Mouse (Mus musculus): ENCODE results near the gene Tmprss9. TPM values are rescaled to one million over a fixed set of nuclear protein-coding genes. Genes with fewer than 3 reads are reported as not detected.
A peak's percentile ranks its signal among the peaks of the same experiment; 100 is the strongest.

The Tmprss9 gene
- total and polyA plus RNA-seq, 3 experiments: 0.04 TPM; not detected in 2

- no peak for DNase-seq (ENCODE audit: extremely low read depth)
- Histone ChIP-seq H3K36me3 (replicated peaks in 1 of 2; ENCODE audit: control insufficient read depth in 1 of 2, insufficient read depth in 1 of 2, low read length in 1 of 2) (peaks cover 26 to 35% of the 10 kb centered on the region in 2 experiments), H3K4me3 (replicated peaks in 1 of 3; ENCODE audit: low read depth in 2 of 3, low read length in 2 of 3, poor library complexity in 1 of 3) (no peak overlapping the region), H3K9me3 (replicated peaks; ENCODE audit: low read length) (no peaks in the 10 kb centered on the region), H3K79me2 (replicated peaks; ENCODE audit: control insufficient read depth, extremely low read depth, insufficient read depth, poor library complexity, severe bottlenecking) (peaks cover 21% of the 10 kb centered on the region), H3K4me2 (ENCODE audit: insufficient read depth, low read depth, poor library complexity, severe bottlenecking) (no peak overlapping the region), H3K27me3 (replicated peaks) (no peaks in the 10 kb centered on the region), H3K9ac (ENCODE audit: insufficient read depth, low read depth) (no peak overlapping the region), H3K27ac (ENCODE audit: insufficient read depth, low read depth) (no peak overlapping the region), H3K4me1 (ENCODE audit: control insufficient read depth in 1 of 2, insufficient read depth in 2 of 2) (peaks cover 20 to 41% of the 10 kb centered on the region in 2 experiments)
- dilution Hi-C loops (cut with MboI; ENCODE audit: extremely low pct_ligation_motif_present, extremely low pct_unique_long_range_greater_than_20kb, low sequenced_read_pairs) (no loop called here), in situ Hi-C loops (cut with MboI; ENCODE audit: low pct_ligation_motif_present, low pct_unique_long_range_greater_than_20kb, low sequenced_read_pairs) (no loop called here)
- TF ChIP-seq ZMIZ1 (IDR thresholded peaks at IDR 0.05; ENCODE audit: low read depth, low read length) (peak; percentile 16; the same call in 1 of the 2 replicates), ZKSCAN1 (IDR thresholded peaks at IDR 0.05; ENCODE audit: borderline replicate concordance, low read depth, low read length) (no peak), HCFC1 (IDR thresholded peaks at IDR 0.05; ENCODE audit: low read depth, low read length) (no peak)
Observed at GRCm38 (mm10) chr10:80829359-80830278, 42.0 kb upstream of the Tmprss9 start.

GRCm38 (mm10) chr10:80831136-80831535 lies 40.5 kb upstream of the Tmprss9 start:
- in situ Hi-C loops (cut with MboI; ENCODE audit: low pct_ligation_motif_present, low pct_unique_long_range_greater_than_20kb, low sequenced_read_pairs) (no loop called here), dilution Hi-C loops (cut with MboI; ENCODE audit: extremely low pct_ligation_motif_present, extremely low pct_unique_long_range_greater_than_20kb, low sequenced_read_pairs) (no loop called here)
- Histone ChIP-seq H3K4me1 (ENCODE audit: control insufficient read depth in 1 of 2, insufficient read depth in 2 of 2) (peaks cover 18 to 35% of the 10 kb centered on the region in 2 experiments), H3K27ac (ENCODE audit: insufficient read depth, low read depth) (no peak overlapping the region), H3K4me3 (replicated peaks in 1 of 3; ENCODE audit: low read depth in 2 of 3, low read length in 2 of 3, poor library complexity in 1 of 3) (no peak overlapping the region), H3K9ac (ENCODE audit: insufficient read depth, low read depth) (no peak overlapping the region), H3K4me2 (ENCODE audit: insufficient read depth, low read depth, poor library complexity, severe bottlenecking) (no peak overlapping the region), H3K27me3 (replicated peaks) (no peaks in the 10 kb centered on the region), H3K36me3 (replicated peaks in 1 of 2; ENCODE audit: control insufficient read depth in 1 of 2, insufficient read depth in 1 of 2, low read length in 1 of 2) (peaks cover 26 to 37% of the 10 kb centered on the region in 2 experiments), H3K9me3 (replicated peaks; ENCODE audit: low read length) (no peaks in the 10 kb centered on the region), H3K79me2 (replicated peaks; ENCODE audit: control insufficient read depth, extremely low read depth, insufficient read depth, poor library complexity, severe bottlenecking) (peaks cover 21% of the 10 kb centered on the region)
- peak; percentile 75 for DNase-seq (ENCODE audit: extremely low read depth)
- TF ChIP-seq PAX5 (IDR thresholded peaks at IDR 0.05; ENCODE audit: low read length) (no peak), MYC (IDR thresholded peaks at IDR 0.05; ENCODE audit: low read depth, low read length) (no peak), SMC3 (IDR thresholded peaks at IDR 0.05; ENCODE audit: low read depth, low read length) (no peak), MAX (IDR thresholded peaks at IDR 0.05; ENCODE audit: low read length) (no peak), GABPA (IDR thresholded peaks at IDR 0.05; ENCODE audit: insufficient replicate concordance, low read depth, low read length) (no peak), BHLHE40 (IDR thresholded peaks at IDR 0.05; ENCODE audit: low read depth, low read length) (no peak), MAZ (IDR thresholded peaks at IDR 0.05; ENCODE audit: low read depth, low read length) (no peak)

- no peaks in the 10 kb centered on the region for H3K9me3 ChIP-seq (replicated peaks; ENCODE audit: low read length)
- TF ChIP-seq MXI1 (IDR thresholded peaks at IDR 0.05; ENCODE audit: low read depth, low read length) (no peak), CHD1 (IDR thresholded peaks at IDR 0.05; ENCODE audit: low read depth, low read length) (no peak), PAX5 (IDR thresholded peaks at IDR 0.05; ENCODE audit: low read length) (no peak), SIN3A (IDR thresholded peaks at IDR 0.05; ENCODE audit: low read length) (no peak), SMC3 (IDR thresholded peaks at IDR 0.05; ENCODE audit: low read depth, low read length) (no peak), NRF1 (IDR thresholded peaks at IDR 0.05; ENCODE audit: low read depth, low read length) (no peak), POLR2A (IDR thresholded peaks at IDR 0.05; ENCODE audit: low read depth, low read length) (no peak), USF1 (IDR thresholded peaks at IDR 0.05; ENCODE audit: low read depth, low read length) (no peak), UBTF (IDR thresholded peaks at IDR 0.05; ENCODE audit: low read depth, low read length) (no peak), USF2 (conservative IDR thresholded peaks at IDR 0.05; ENCODE audit: low read depth, low read length) (no peak)
- no peak overlapping the region for H3K27ac ChIP-seq (ENCODE audit: insufficient read depth, low read depth)
- no peaks in the 10 kb centered on the region for H3K27me3 ChIP-seq (replicated peaks)
- H3K4me2 ChIP-seq (ENCODE audit: insufficient read depth, low read depth, poor library complexity, severe bottlenecking): no peak overlapping the region
- H3K4me3 ChIP-seq (replicated peaks in 1 of 3; ENCODE audit: low read depth in 2 of 3, low read length in 2 of 3, poor library complexity in 1 of 3): no peak overlapping the region
- H3K9ac ChIP-seq (ENCODE audit: insufficient read depth, low read depth): no peak overlapping the region
- dilution Hi-C loops (cut with MboI; ENCODE audit: extremely low pct_ligation_motif_present, extremely low pct_unique_long_range_greater_than_20kb, low sequenced_read_pairs) (no loop called here), in situ Hi-C loops (cut with MboI; ENCODE audit: low pct_ligation_motif_present, low pct_unique_long_range_greater_than_20kb, low sequenced_read_pairs) (no loop called here)
- H3K4me1 ChIP-seq (ENCODE audit: control insufficient read depth in 1 of 2, insufficient read depth in 2 of 2): peaks cover 17 to 37% of the 10 kb centered on the region in 2 experiments
- H3K79me2 ChIP-seq (replicated peaks; ENCODE audit: control insufficient read depth, extremely low read depth, insufficient read depth, poor library complexity, severe bottlenecking): peaks cover 9% of the 10 kb centered on the region
- no peak for DNase-seq (ENCODE audit: extremely low read depth)
- peaks cover 23 to 33% of the 10 kb centered on the region in 2 experiments for H3K36me3 ChIP-seq (replicated peaks in 1 of 2; ENCODE audit: control insufficient read depth in 1 of 2, insufficient read depth in 1 of 2, low read length in 1 of 2)
Observed at GRCm38 (mm10) chr10:80832818-80833217, 38.8 kb upstream of the Tmprss9 start.

All from CH12.LX (cell line).